Mouse (Mus musculus) cortical plate, adult 2 months (tissue): ENCODE data around the gene Astn2.

Experiments used
- CTCF ChIP-seq: fragments of 200-500 bp; IDR thresholded peaks from 2 replicates; pipeline ENCODE4 v1.5.1; 2011; ENCODE audit warnings: mild to moderate bottlenecking, control low read depth, low read length; ENCODE audit not compliant: insufficient read depth; ENCODE audit errors: extremely low read depth
- POLR2A ChIP-seq: fragments of 200-500 bp; IDR thresholded peaks from 2 replicates; pipeline ENCODE4 v1.6.1; 2011; ENCODE audit warnings: mild to moderate bottlenecking, low read length, control low read depth; ENCODE audit not compliant: insufficient read depth; ENCODE audit errors: extremely low read depth

GRCm38 (mm10) chr4:65972395-65972794, 432.0 kb downstream of the Astn2 start:
- TF ChIP-seq CTCF (no peak), POLR2A (no peak)
